15 mouse cellular contexts compared by ENCODE assay signal in the genomic region with DNA sequence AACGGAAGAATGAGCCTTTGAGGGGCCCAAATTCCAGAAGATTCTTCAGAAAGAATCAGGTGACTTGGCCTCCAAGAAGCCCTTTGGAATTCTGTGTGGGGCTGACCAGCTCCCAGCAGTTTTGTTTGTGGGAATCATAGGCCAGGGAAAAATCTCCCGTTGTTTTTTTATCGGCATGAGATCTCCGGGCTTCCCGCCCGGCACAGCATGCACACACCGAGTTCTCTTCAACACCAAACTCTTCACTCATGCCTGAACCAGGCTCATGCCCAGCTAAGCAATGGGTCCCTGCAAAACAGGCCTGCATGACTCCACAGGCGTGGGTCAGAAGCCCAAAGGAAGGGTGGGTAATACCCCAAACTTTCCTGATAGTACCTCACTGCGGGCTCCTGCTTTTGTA. TPM values are rescaled to one million over a fixed set of nuclear protein-coding genes. Genes with fewer than 3 reads are reported as not detected.
DNase-seq lines count a peak whose midpoint lies in the region; ATAC-seq and TF ChIP-seq lines count a peak whose summit lies in the region.
"Had no signal": no experiment of that assay in that cellular context is flagged by ENCODE, and none has a peak within 500 bp of the region (broad histone marks: within the 10 kb centered on the region; RNA-seq: fewer than 3 reads in every experiment).

No protein-coding gene starts in this region.

- TF ChIP-seq CTCF in heart, adult 2 months (IDR thresholded peaks at IDR 0.05), result no peak
- no peak for TF ChIP-seq CTCF in thymus, adult 2 months (IDR thresholded peaks at IDR 0.05; ENCODE audit: borderline replicate concordance, control insufficient read depth, extremely low read depth, insufficient read depth, low read length, poor library complexity)

- ATAC-seq in limb, embryonic 15.5 days (ENCODE audit: insufficient number of reproducible peaks, low FRiP score, low TSS enrichment, low read depth), result no peak
- peak; percentile 21 for ATAC-seq in intestine, embryonic 16.5 days
- ATAC-seq: activated CD4-positive, CD25-positive, alpha-beta regulatory T cell, adult 4 months; hindbrain, embryonic 16.5 days had no signal

- no peaks in the 10 kb centered on the region for H3K79me2 ChIP-seq in heart, adult 2 months (replicated peaks; ENCODE audit: control insufficient read depth, insufficient read depth, low read length)

- no peak for TF ChIP-seq POLR2A in heart, adult 2 months (IDR thresholded peaks at IDR 0.05; ENCODE audit: insufficient read depth, low read depth, low read length)
- TF ChIP-seq POLR2A in thymus, adult 2 months (IDR thresholded peaks at IDR 0.05; ENCODE audit: control insufficient read depth, extremely low read depth, insufficient read depth, low read length, poor library complexity), result no peak

- peak in 1 of 2 experiments; percentile 24 for DNase-seq in heart, adult 2 months
- DNase-seq in heart, adult 11 months, result no peak
- DNase-seq in limb, embryonic 10.5 days (ENCODE audit: low spot score), result no peak
- DNase-seq in yolk sac, embryonic 10.5 days (ENCODE audit: low spot score), result peak; percentile 41
- DNase-seq in kidney, postnatal 36 days, result no peak
- no peak for DNase-seq in thymus, adult 2 months
- DNase-seq: adrenal gland, postnatal 36 days; gastrocnemius, postnatal 25 days; lung, postnatal 10 days had no signal

- H3K9me3 ChIP-seq in limb, embryonic 15.5 days, result no peaks in the 10 kb centered on the region
- no peaks in the 10 kb centered on the region for H3K9me3 ChIP-seq in limb, embryonic 10.5 days (replicated peaks)
- H3K9me3 ChIP-seq in intestine, embryonic 16.5 days (ENCODE audit: control insufficient read depth, low read length), result no peaks in the 10 kb centered on the region
- H3K9me3 ChIP-seq: limb, embryonic 12.5 days; neural tube, embryonic 15.5 days had no signal

- H3K36me3 ChIP-seq in heart, adult 2 months (ENCODE audit: control insufficient read depth, insufficient read depth, low read length), result peaks cover 8% of the 10 kb centered on the region
- H3K36me3 ChIP-seq in limb, embryonic 15.5 days, result 0 out of 2 replicates have a peak, but pooled peaks cover 6% of the 10 kb centered on the region
- peaks cover 90% of the 10 kb centered on the region for H3K36me3 ChIP-seq in limb, embryonic 10.5 days
- no peaks in the 10 kb centered on the region for H3K36me3 ChIP-seq in intestine, embryonic 16.5 days (ENCODE audit: control insufficient read depth, insufficient read depth, low read length)
- H3K36me3 ChIP-seq in thymus, adult 2 months (ENCODE audit: control insufficient read depth, insufficient read depth, low read length), result no peaks in the 10 kb centered on the region

- H3K4me1 ChIP-seq in heart, adult 2 months (ENCODE audit: control insufficient read depth, insufficient read depth, low read length), result peaks cover 44% of the 10 kb centered on the region
- H3K4me1 ChIP-seq in limb, embryonic 15.5 days, result peaks cover 41% of the 10 kb centered on the region
- H3K4me1 ChIP-seq in limb, embryonic 10.5 days, result peaks cover 55% of the 10 kb centered on the region
- peaks cover 29% of the 10 kb centered on the region for H3K4me1 ChIP-seq in intestine, embryonic 16.5 days (ENCODE audit: control insufficient read depth, insufficient read depth, low read length)
- H3K4me1 ChIP-seq in thymus, adult 2 months (replicated peaks; ENCODE audit: control insufficient read depth, insufficient read depth, low read length), result peaks cover 23% of the 10 kb centered on the region

- H3K27me3 ChIP-seq in heart, adult 2 months (ENCODE audit: control insufficient read depth, insufficient read depth, low read length), result no peaks in the 10 kb centered on the region
- no peaks in the 10 kb centered on the region for H3K27me3 ChIP-seq in limb, embryonic 15.5 days
- no peaks in the 10 kb centered on the region for H3K27me3 ChIP-seq in limb, embryonic 10.5 days (ENCODE audit: low read depth, poor library complexity, severe bottlenecking)
- no peaks in the 10 kb centered on the region for H3K27me3 ChIP-seq in intestine, embryonic 16.5 days (replicated peaks; ENCODE audit: control insufficient read depth, insufficient read depth, low read length)
- H3K27me3 ChIP-seq in thymus, adult 2 months (ENCODE audit: control insufficient read depth, insufficient read depth, low read length), result no peaks in the 10 kb centered on the region
- H3K27me3 ChIP-seq: limb, embryonic 12.5 days; neural tube, embryonic 15.5 days had no signal

- no peak overlapping the region for H3K4me3 ChIP-seq in heart, adult 2 months
- H3K4me3 ChIP-seq in limb, embryonic 15.5 days, result no peak overlapping the region
- no peak overlapping the region for H3K4me3 ChIP-seq in limb, embryonic 10.5 days
- no peak overlapping the region for H3K4me3 ChIP-seq in intestine, embryonic 16.5 days (ENCODE audit: low read length)
- no peak overlapping the region for H3K4me3 ChIP-seq in thymus, adult 2 months (ENCODE audit: control insufficient read depth, insufficient read depth, low read length)
- H3K4me3 ChIP-seq: limb, embryonic 12.5 days; neural tube, embryonic 15.5 days had no signal

- H3K4me2 ChIP-seq in limb, embryonic 15.5 days, result no peak overlapping the region
- no peak overlapping the region for H3K4me2 ChIP-seq in intestine, embryonic 16.5 days (ENCODE audit: low read depth, low read length)
- H3K4me2 ChIP-seq: limb, embryonic 12.5 days; neural tube, embryonic 15.5 days had no signal

- TF ChIP-seq EP300 in heart, adult 2 months (IDR thresholded peaks at IDR 0.05; ENCODE audit: insufficient read depth, low read depth, low read length), result no peak

- WGBS in heart, adult 2 months, result 51% methylated on average over 9 of the region's 9 CpGs
- WGBS in limb, embryonic 15.5 days, result 49% methylated on average over 9 of the region's 9 CpGs
- 84% methylated on average over 9 of the region's 9 CpGs for WGBS in limb, embryonic 10.5 days
- 67% methylated on average over 9 of the region's 9 CpGs for WGBS in intestine, embryonic 16.5 days
- 93% methylated on average over 9 of the region's 9 CpGs for WGBS in thymus, adult 2 months

- H3K27ac ChIP-seq in heart, adult 2 months, result peak overlapping the region; percentile 47; the same call in 1 of the 2 replicates
- peak overlapping the region; percentile 43; the same call in 1 of the 2 replicates for H3K27ac ChIP-seq in limb, embryonic 15.5 days
- H3K27ac ChIP-seq in limb, embryonic 10.5 days, result no peak overlapping the region
- H3K27ac ChIP-seq in intestine, embryonic 16.5 days (ENCODE audit: low read length), result no peak overlapping the region
- no peak overlapping the region for H3K27ac ChIP-seq in thymus, adult 2 months (ENCODE audit: control insufficient read depth, insufficient read depth, low read length)
- H3K27ac ChIP-seq: limb, embryonic 12.5 days; neural tube, embryonic 15.5 days had no signal

- no peak overlapping the region for H3K9ac ChIP-seq in heart, adult 2 months (ENCODE audit: low read depth, low read length)
- H3K9ac ChIP-seq in limb, embryonic 15.5 days, result no peak overlapping the region
- no peak overlapping the region for H3K9ac ChIP-seq in intestine, embryonic 16.5 days (ENCODE audit: low read depth, low read length)
- H3K9ac ChIP-seq: limb, embryonic 12.5 days; neural tube, embryonic 15.5 days had no signal

- intact Hi-C loops in heart, adult 2 months (cut with DNase I), result loop anchor here (5.0 kb wide), 1 partner anchor 34 kb away; the partner anchor contains the start of gene Sh3bp5

RNA-seq across cellular contexts. Expression of gene Sh3bp5, which starts 32.3 kb away (rescaled TPM):
- 10 to 100 TPM; 51.0 to 58.3 TPM for total RNA-seq in heart, adult 2 months (2021)
- polyA plus RNA-seq in heart, adult 2 months (2012; rRNA removed), result 27.0 and 37.1 TPM in 2 replicates
- 33.8 and 34.4 TPM in 2 replicates for polyA plus RNA-seq in limb, embryonic 15.5 days (2015; fragmentation: Nextera tagmentation; extraction: Ambion mirVana)
- 43.0 and 47.9 TPM in 2 replicates for polyA plus RNA-seq in limb, embryonic 10.5 days (2016; fragmentation: Nextera tagmentation; extraction: Ambion mirVana)
- polyA plus RNA-seq in intestine, embryonic 16.5 days (2015; fragmentation: Nextera tagmentation; extraction: Ambion mirVana), result 17.1 and 17.2 TPM in 2 replicates
- polyA plus RNA-seq in thymus, adult 2 months (2012; rRNA removed), result 10.5 and 10.7 TPM in 2 replicates

Comparison
In these comparisons a context has a peak if more than half of its experiments do, and no peak if none do; other contexts are left out.
1. H3K27ac ChIP-seq: peak in heart, adult 2 months (single experiment) and limb, embryonic 15.5 days (single experiment); none in limb, embryonic 10.5 days (single experiment), intestine, embryonic 16.5 days (single experiment) and thymus, adult 2 months (single experiment).